Mouse (Mus musculus) bone marrow macrophage, adult 2 months (primary cell): Measurements from ENCODE around the gene Bmx.

Experiments used
- CTCF ChIP-seq: IDR thresholded peaks from 2 replicates; pipeline ENCODE4 v1.5.1; 2012; ENCODE audit warnings: low read depth, mild to moderate bottlenecking, low read length, moderate library complexity
- POLR2A ChIP-seq: IDR thresholded peaks from 2 replicates; pipeline ENCODE4 v1.6.1; 2012; ENCODE audit warnings: mild to moderate bottlenecking, low read depth, low read length, borderline replicate concordance

- no peak for TF ChIP-seq CTCF
- no peak for TF ChIP-seq POLR2A
Measured at GRCm38 (mm10) chrX:164258057-164258456, at the start of gene Bmx.
